Mouse (Mus musculus): ENCODE measurements around the gene Prm1. TPM values are rescaled to one million over a fixed set of nuclear protein-coding genes. Genes with fewer than 3 reads are reported as not detected.

Gene Prm1
- total and polyA plus RNA-seq, 3 experiments, result not detected

GRCm38 (mm10) chr16:10776322-10776721 lies 29.3 kb downstream of the Prm1 start:
- Histone ChIP-seq H3K4me3 (replicated peaks in 1 of 3; ENCODE audit: low read depth in 2 of 3, low read length in 2 of 3, poor library complexity in 1 of 3) (no peak overlapping the region), H3K27me3 (replicated peaks) (no peaks in the 10 kb centered on the region), H3K36me3 (replicated peaks in 1 of 2; ENCODE audit: control insufficient read depth in 1 of 2, insufficient read depth in 1 of 2, low read length in 1 of 2) (peaks cover 0 to 5% of the 10 kb centered on the region in 2 experiments), H3K4me2 (ENCODE audit: insufficient read depth, low read depth, poor library complexity, severe bottlenecking) (no peak overlapping the region), H3K27ac (ENCODE audit: insufficient read depth, low read depth) (no peak overlapping the region), H3K9me3 (replicated peaks; ENCODE audit: low read length) (no peaks in the 10 kb centered on the region), H3K4me1 (ENCODE audit: control insufficient read depth in 1 of 2, insufficient read depth in 2 of 2) (peaks cover 44 to 87% of the 10 kb centered on the region in 2 experiments), H3K9ac (ENCODE audit: insufficient read depth, low read depth) (no peak overlapping the region), H3K79me2 (replicated peaks; ENCODE audit: control insufficient read depth, extremely low read depth, insufficient read depth, poor library complexity, severe bottlenecking) (no peaks in the 10 kb centered on the region)
- in situ Hi-C loops (cut with MboI; ENCODE audit: low pct_ligation_motif_present, low pct_unique_long_range_greater_than_20kb, low sequenced_read_pairs) (no loop called here), dilution Hi-C loops (cut with MboI; ENCODE audit: extremely low pct_ligation_motif_present, extremely low pct_unique_long_range_greater_than_20kb, low sequenced_read_pairs) (no loop called here)
- TF ChIP-seq TCF12 (IDR thresholded peaks at IDR 0.05; ENCODE audit: low read depth, low read length) (no peak), EP300 (IDR thresholded peaks at IDR 0.05; ENCODE audit: low read length) (0 out of 2 replicates have a peak, but pooled peaks have one; percentile 11), TBP (conservative IDR thresholded peaks at IDR 0.05; ENCODE audit: low read depth, low read length) (no peak), MXI1 (IDR thresholded peaks at IDR 0.05; ENCODE audit: low read depth, low read length) (no peak)
- no peak for DNase-seq (ENCODE audit: extremely low read depth)

DNA sequence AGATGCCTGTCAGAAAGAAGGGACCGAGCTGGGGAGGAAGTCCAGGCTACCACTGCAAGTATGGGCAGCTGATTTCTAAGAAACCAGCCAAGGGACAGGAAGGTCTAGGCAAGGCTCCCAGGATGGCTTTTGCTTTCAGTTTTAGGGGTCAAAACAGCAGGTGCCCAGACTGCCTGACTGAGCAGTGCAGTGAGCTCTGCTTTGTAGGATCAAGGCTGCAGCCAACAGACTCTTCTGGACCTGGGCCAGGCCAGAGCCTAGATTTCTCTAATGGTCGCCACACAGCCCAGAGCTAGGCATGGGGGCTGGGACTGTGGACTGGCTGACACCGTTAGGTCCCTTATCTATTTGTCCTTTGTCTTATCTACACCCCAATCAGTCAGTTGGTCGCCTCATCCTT lies 30.9 kb downstream of the Prm1 start:
- Histone ChIP-seq H3K27ac (ENCODE audit: insufficient read depth, low read depth) (no peak overlapping the region), H3K9ac (ENCODE audit: insufficient read depth, low read depth) (no peak overlapping the region; the same call in 1 of the 2 replicates), H3K4me1 (ENCODE audit: control insufficient read depth in 1 of 2, insufficient read depth in 2 of 2) (peaks cover 47 to 87% of the 10 kb centered on the region in 2 experiments), H3K27me3 (replicated peaks) (no peaks in the 10 kb centered on the region), H3K4me2 (ENCODE audit: insufficient read depth, low read depth, poor library complexity, severe bottlenecking) (no peak overlapping the region), H3K4me3 (replicated peaks in 1 of 3; ENCODE audit: low read depth in 2 of 3, low read length in 2 of 3, poor library complexity in 1 of 3) (no peak overlapping the region), H3K36me3 (replicated peaks in 1 of 2; ENCODE audit: control insufficient read depth in 1 of 2, insufficient read depth in 1 of 2, low read length in 1 of 2) (peaks cover 0 to 2% of the 10 kb centered on the region in 2 experiments), H3K9me3 (replicated peaks; ENCODE audit: low read length) (no peaks in the 10 kb centered on the region), H3K79me2 (replicated peaks; ENCODE audit: control insufficient read depth, extremely low read depth, insufficient read depth, poor library complexity, severe bottlenecking) (no peaks in the 10 kb centered on the region)
- no peak for DNase-seq (ENCODE audit: extremely low read depth)
- dilution Hi-C loops (cut with MboI; ENCODE audit: extremely low pct_ligation_motif_present, extremely low pct_unique_long_range_greater_than_20kb, low sequenced_read_pairs) (no loop called here), in situ Hi-C loops (cut with MboI; ENCODE audit: low pct_ligation_motif_present, low pct_unique_long_range_greater_than_20kb, low sequenced_read_pairs) (no loop called here)
- TF ChIP-seq JUN (IDR thresholded peaks at IDR 0.05; ENCODE audit: insufficient read depth, low read depth, low read length), result no peak
- TF ChIP-seq PAX5 (IDR thresholded peaks at IDR 0.05; ENCODE audit: low read length), result no peak
- TF ChIP-seq POLR2AphosphoS2 (IDR thresholded peaks at IDR 0.05; ENCODE audit: low read depth, low read length), result no peak
- no peak for TF ChIP-seq ELF1 (IDR thresholded peaks at IDR 0.05; ENCODE audit: low read depth, low read length)
- peak; percentile 41; the same call in 1 of the 2 replicates for TF ChIP-seq ETS1 (conservative IDR thresholded peaks at IDR 0.05; ENCODE audit: low read depth, low read length)
- TF ChIP-seq USF1 (IDR thresholded peaks at IDR 0.05; ENCODE audit: low read depth, low read length), result no peak
- TF ChIP-seq CTCF (conservative IDR thresholded peaks at IDR 0.05 in 1 of 2, IDR thresholded peaks at IDR 0.05 in 1 of 2; ENCODE audit: low read depth in 2 of 2, low read length in 2 of 2), result no peak
- no peak for TF ChIP-seq NELFE (IDR thresholded peaks at IDR 0.05; ENCODE audit: low read depth, low read length)
- peak; percentile 46 for TF ChIP-seq TCF12 (IDR thresholded peaks at IDR 0.05; ENCODE audit: low read depth, low read length)
- no peak for TF ChIP-seq SIN3A (IDR thresholded peaks at IDR 0.05; ENCODE audit: low read length)
- peak; percentile 29; the same call in 1 of the 2 replicates for TF ChIP-seq EP300 (IDR thresholded peaks at IDR 0.05; ENCODE audit: low read length)
- TF ChIP-seq RAD21 (IDR thresholded peaks at IDR 0.05; ENCODE audit: low read depth, low read length), result no peak
- TF ChIP-seq KAT2A (IDR thresholded peaks at IDR 0.05; ENCODE audit: insufficient replicate concordance, low read length), result no peak
- TF ChIP-seq ZNF384 (IDR thresholded peaks at IDR 0.05; ENCODE audit: low read depth, low read length), result no peak
- no peak for TF ChIP-seq ZC3H11A (IDR thresholded peaks at IDR 0.05; ENCODE audit: low read depth, low read length)
- no peak for TF ChIP-seq JUND (conservative IDR thresholded peaks at IDR 0.05; ENCODE audit: low read depth, low read length)
- no peak for TF ChIP-seq HCFC1 (IDR thresholded peaks at IDR 0.05; ENCODE audit: low read depth, low read length)
- TF ChIP-seq IRF4 (IDR thresholded peaks at IDR 0.05; ENCODE audit: low read depth, low read length), result peak; percentile 54; the same call in 1 of the 2 replicates
- TF ChIP-seq USF2 (conservative IDR thresholded peaks at IDR 0.05; ENCODE audit: low read depth, low read length), result no peak
- no peak for TF ChIP-seq MAZ (IDR thresholded peaks at IDR 0.05; ENCODE audit: low read depth, low read length)
- TF ChIP-seq GABPA (IDR thresholded peaks at IDR 0.05; ENCODE audit: insufficient replicate concordance, low read depth, low read length), result no peak
- no peak for TF ChIP-seq BHLHE40 (IDR thresholded peaks at IDR 0.05; ENCODE audit: low read depth, low read length)
- TF ChIP-seq RCOR1 (conservative IDR thresholded peaks at IDR 0.05; ENCODE audit: low read depth, low read length), result no peak
- TF ChIP-seq MXI1 (IDR thresholded peaks at IDR 0.05; ENCODE audit: low read depth, low read length), result no peak
